Mouse (Mus musculus) adrenal gland, postnatal 4 days (tissue): ENCODE measurements at regions not wholly inside any gene's neighbourhood (a gene's known extent, or its start where the extent isn't known, plus 50 kb on each side); places are given as distances from the start of the nearest gene placed in this dataset.

Source experiments
- DNase-seq, 2 experiments: peaks; one replicate each; pipeline ENCODE4 v3.0.0; 2021 to 2022; ENCODE audit warnings: low spot score in 2 of 2, mixed read lengths in 2 of 2

GRCm38 (mm10) chr2:9791970-9792369 is 89.1 kb upstream of the 4930412O13Rik start:
- DNase-seq = no peak

- no peak for DNase-seq
Observed at GRCm38 (mm10) chr2:9792381-9792780, 88.7 kb upstream of the 4930412O13Rik start.

DNA sequence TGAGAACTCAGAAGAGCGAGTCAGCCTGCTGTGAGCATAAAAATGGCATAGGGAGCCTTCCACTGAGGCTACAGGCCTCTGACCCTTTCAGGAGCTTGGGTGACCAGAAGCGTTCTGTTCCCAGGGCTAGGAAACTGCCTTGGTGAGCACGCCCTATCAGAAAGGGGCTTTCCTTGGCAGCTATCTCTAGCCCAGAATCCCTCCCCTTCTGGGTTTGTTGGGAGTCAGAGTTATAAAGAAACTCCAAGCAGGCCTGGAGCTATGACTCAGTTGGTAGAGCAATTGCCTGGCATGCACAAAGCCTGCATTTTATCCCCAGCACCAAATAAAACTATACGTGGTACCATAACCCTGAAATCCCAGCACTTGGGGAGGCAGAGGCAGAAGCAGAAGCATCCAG is 85.7 kb upstream of the 4930412O13Rik start:
- no peak for DNase-seq

- DNase-seq = no peak
Observed at GRCm38 (mm10) chr2:9801484-9801883, 79.6 kb upstream of the 4930412O13Rik start.

DNA sequence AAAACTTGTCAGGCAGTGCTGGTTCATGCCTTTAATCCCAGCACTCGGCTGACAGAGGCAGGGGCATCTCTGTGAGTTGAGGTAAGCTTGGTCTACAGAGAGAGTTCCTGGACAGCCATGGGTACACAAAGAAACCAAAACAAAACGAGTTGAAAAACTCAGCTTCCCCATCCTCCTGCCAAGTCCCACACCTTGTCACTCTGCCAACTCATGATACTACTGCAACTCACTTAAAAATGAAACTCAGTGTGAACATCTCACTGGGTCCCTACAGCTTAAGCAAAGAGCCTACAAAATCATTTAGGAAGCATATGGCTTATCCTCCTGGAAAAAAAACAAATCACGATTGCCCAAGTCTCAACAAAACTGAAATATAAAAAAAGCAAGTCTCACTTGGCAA is 76.7 kb upstream of the 4930412O13Rik start:
- DNase-seq = no peak

DNA sequence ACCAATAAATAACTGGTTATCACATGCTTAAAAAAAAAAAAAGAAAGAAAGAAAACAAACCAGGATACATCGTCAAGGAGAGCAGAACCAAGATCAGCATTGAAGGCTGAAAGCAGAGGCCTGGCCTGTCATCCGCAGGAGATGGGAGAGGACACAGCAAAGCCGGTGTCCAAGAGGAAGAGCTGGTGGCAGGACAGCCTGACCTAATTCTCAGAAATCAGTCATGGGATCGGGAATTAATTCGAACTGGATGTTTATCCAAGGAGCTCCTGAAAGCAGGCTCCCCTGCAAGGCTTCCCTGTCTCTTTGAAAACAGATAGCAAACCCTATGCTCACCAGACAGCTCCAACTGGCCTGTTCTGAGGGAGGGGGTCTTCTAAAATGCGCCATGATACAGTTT is 75.5 kb upstream of the 4930412O13Rik start:
- DNase-seq = no peak
